Mouse (Mus musculus) stomach, postnatal 0 days (tissue): ENCODE measurements around the gene Taf4. TPM values are rescaled to one million over a fixed set of nuclear protein-coding genes. Genes with fewer than 3 reads are reported as not detected.

Source experiments
- ATAC-seq: fragments of 200-750 bp; cut with Nextera tagmentation; 2 replicates; pipeline ENCODE4 v1.8.0; 2017; ENCODE audit not compliant: low FRiP score, low TSS enrichment
- DNase-seq: peaks from one replicate; pipeline ENCODE4 v3.0.0-alpha.2; 2016; ENCODE audit warnings: low spot score
- H3K27ac ChIP-seq: fragments of 300-500 bp; sonication (generic); replicated peaks from 2 replicates; pipeline ENCODE4 v1.5.1; 2014; ENCODE audit warnings: mild to moderate bottlenecking, control low read depth
- H3K27me3 ChIP-seq: fragments of 300-500 bp; sonication (generic); 2 replicates; pipeline ENCODE4 v1.6.1; 2014; ENCODE audit warnings: low read length; ENCODE audit not compliant: control insufficient read depth, insufficient read depth
- H3K36me3 ChIP-seq: fragments of 300-500 bp; sonication (generic); 2 replicates; pipeline ENCODE4 v1.6.1; 2014; ENCODE audit warnings: low read length, mixed read lengths; ENCODE audit not compliant: control insufficient read depth, insufficient read depth
- H3K4me1 ChIP-seq: fragments of 300-500 bp; sonication (generic); replicated peaks from 2 replicates; pipeline ENCODE4 v1.6.1; 2014; ENCODE audit warnings: antibody characterized with exemption; ENCODE audit not compliant: control insufficient read depth, insufficient read depth
- H3K4me2 ChIP-seq: fragments of 300-500 bp; sonication (generic); replicated peaks from 2 replicates; pipeline ENCODE4 v1.6.1; 2014; ENCODE audit warnings: low read depth, mild to moderate bottlenecking, control low read depth, moderate library complexity
- H3K4me3 ChIP-seq: fragments of 300-500 bp; sonication (generic); 2 replicates; pipeline ENCODE4 v1.5.1; 2014; ENCODE audit warnings: low read depth, low read length, control low read depth
- H3K9ac ChIP-seq: fragments of 300-500 bp; sonication (generic); 2 replicates; pipeline ENCODE4 v1.6.1; 2014; ENCODE audit warnings: mild to moderate bottlenecking, low read length, control low read depth, mixed read lengths
- H3K9me3 ChIP-seq: fragments of 300-500 bp; sonication (generic); 2 replicates; pipeline ENCODE4 v1.6.1; 2016; ENCODE audit warnings: low read length; ENCODE audit not compliant: control insufficient read depth
- CTCF ChIP-seq: IDR thresholded peaks from 2 replicates; pipeline ENCODE4 v1.5.1; 2016; ENCODE audit warnings: antibody characterized with exemption, low read depth, mild to moderate bottlenecking, moderate library complexity
- EP300 ChIP-seq: optimal IDR thresholded peaks from 2 replicates; pipeline ENCODE3; 2016; ENCODE audit warnings: antibody characterized with exemption
- WGBS: fragments of 180-500 bp; shearing (Covaris S2); extraction: QIAGEN DNeasy Blood & Tissue Kit; methylation state at CpG from one replicate; pipeline ENCODE4 v1.1.7; 2014; 5-methylcytosine and 5-hydroxymethylcytosine counted together
- polyA plus RNA-seq: library from polyadenylated mRNA; unstranded; fragments of >200 nt; fragmentation: Nextera tagmentation; extraction: Ambion mirVana; gene quantifications from 2 replicates; pipeline ENCODE4 v1.2.1, GENCODE M21; 2015

Gene Taf4
- polyA plus RNA-seq, 1 experiment from 2014 or later: 2.1 TPM

GRCm38 (mm10) chr2:179947607-179948006 lies 28.8 kb downstream of the Taf4 start:
- H3K27me3 ChIP-seq: no peaks in the 10 kb centered on the region
- H3K4me3 ChIP-seq: no peak overlapping the region
- H3K4me2 ChIP-seq: no peak overlapping the region
- TF ChIP-seq CTCF (no peak), EP300 (no peak)
- no peaks in the 10 kb centered on the region for H3K9me3 ChIP-seq
- 38% methylated on average over 5 of the region's 5 CpGs for WGBS
- H3K27ac ChIP-seq: no peak overlapping the region
- DNase-seq: no peak
- peaks cover 6% of the 10 kb centered on the region for H3K4me1 ChIP-seq
- 0 out of 2 replicates have a peak, but pooled peaks have one; percentile 45 for ATAC-seq
- H3K36me3 ChIP-seq: no peaks in the 10 kb centered on the region
- H3K9ac ChIP-seq: no peak overlapping the region

GRCm38 (mm10) chr2:179946496-179946895 lies 29.9 kb downstream of the Taf4 start:
- no peak for ATAC-seq
- no peak overlapping the region for H3K4me2 ChIP-seq
- DNase-seq: no peak
- H3K4me1 ChIP-seq: peaks cover 6% of the 10 kb centered on the region
- no peak for TF ChIP-seq EP300
- no peak for TF ChIP-seq CTCF
- 68% methylated on average over 6 of the region's 6 CpGs for WGBS
- no peak overlapping the region for H3K27ac ChIP-seq
- no peak overlapping the region for H3K4me3 ChIP-seq
- no peaks in the 10 kb centered on the region for H3K27me3 ChIP-seq
- no peaks in the 10 kb centered on the region for H3K9me3 ChIP-seq
- H3K9ac ChIP-seq: no peak overlapping the region
- no peaks in the 10 kb centered on the region for H3K36me3 ChIP-seq

- TF ChIP-seq EP300 (no peak), CTCF (no peak)
- Histone ChIP-seq H3K27me3 (no peaks in the 10 kb centered on the region), H3K4me2 (no peak overlapping the region), H3K4me3 (no peak overlapping the region), H3K36me3 (no peaks in the 10 kb centered on the region), H3K9me3 (no peaks in the 10 kb centered on the region), H3K9ac (no peak overlapping the region), H3K27ac (no peak overlapping the region), H3K4me1 (peaks cover 6% of the 10 kb centered on the region)
- DNase-seq (no peak), ATAC-seq (no peak)
- WGBS: 36% methylated on average over 4 of the region's 4 CpGs
Measured at GRCm38 (mm10) chr2:179945051-179945450, 31.4 kb downstream of the Taf4 start.

- TF ChIP-seq EP300 (no peak), CTCF (no peak)
- H3K9ac ChIP-seq: no peak overlapping the region
- DNase-seq (no peak), ATAC-seq (no peak)
- H3K4me3 ChIP-seq: no peak overlapping the region
- H3K27me3 ChIP-seq: no peaks in the 10 kb centered on the region
- 76% methylated on average over 1 of the region's 1 CpGs for WGBS
- no peaks in the 10 kb centered on the region for H3K9me3 ChIP-seq
- H3K4me2 ChIP-seq: no peak overlapping the region
- H3K27ac ChIP-seq: no peak overlapping the region
- H3K4me1 ChIP-seq: no peaks in the 10 kb centered on the region; the same call in 1 of the 2 replicates
- H3K36me3 ChIP-seq: no peaks in the 10 kb centered on the region
Measured at GRCm38 (mm10) chr2:179941696-179942095, 34.8 kb downstream of the Taf4 start.

GRCm38 (mm10) chr2:179937091-179937490 lies 39.4 kb downstream of the Taf4 start:
- no peak for ATAC-seq
- no peak overlapping the region for H3K9ac ChIP-seq

GRCm38 (mm10) chr2:179934165-179934564 lies 42.3 kb downstream of the Taf4 start:
- TF ChIP-seq CTCF (no peak), EP300 (no peak)
- no peaks in the 10 kb centered on the region for H3K4me1 ChIP-seq
- no peak overlapping the region for H3K9ac ChIP-seq
- WGBS: 88% methylated on average over 3 of the region's 3 CpGs
- H3K4me3 ChIP-seq: no peak overlapping the region
- H3K27me3 ChIP-seq: no peaks in the 10 kb centered on the region
- no peak overlapping the region for H3K4me2 ChIP-seq
- no peaks in the 10 kb centered on the region for H3K9me3 ChIP-seq
- H3K36me3 ChIP-seq: peaks cover 7% of the 10 kb centered on the region
- H3K27ac ChIP-seq: no peak overlapping the region
- ATAC-seq: no peak
- no peak for DNase-seq

More at GRCm38 (mm10) chr2:179937091-179937490, 39.4 kb downstream of the Taf4 start:
- H3K4me1 ChIP-seq: no peaks in the 10 kb centered on the region
- DNase-seq: no peak
- H3K36me3 ChIP-seq: peaks cover 4% of the 10 kb centered on the region; the same call in 1 of the 2 replicates
- H3K27ac ChIP-seq: no peak overlapping the region
- no peaks in the 10 kb centered on the region for H3K27me3 ChIP-seq
- H3K9me3 ChIP-seq: no peaks in the 10 kb centered on the region
- TF ChIP-seq CTCF (no peak), EP300 (no peak)
- H3K4me2 ChIP-seq: no peak overlapping the region
- WGBS: 71% methylated on average over 4 of the region's 4 CpGs
- no peak overlapping the region for H3K4me3 ChIP-seq
